Mouse (Mus musculus): Measurements from ENCODE around the gene Fndc11. TPM values are rescaled to one million over a fixed set of nuclear protein-coding genes. Genes with fewer than 3 reads are reported as not detected.

Fndc11 gene
- total and polyA plus RNA-seq, 3 experiments, result 0.59 TPM; not detected in 2

- DNase-seq (ENCODE audit: extremely low read depth), result no peak
- Histone ChIP-seq H3K9ac (ENCODE audit: insufficient read depth, low read depth) (no peak overlapping the region), H3K9me3 (replicated peaks; ENCODE audit: low read length) (no peaks in the 10 kb centered on the region), H3K27ac (ENCODE audit: insufficient read depth, low read depth) (no peak overlapping the region), H3K4me3 (replicated peaks in 1 of 3; ENCODE audit: low read depth in 2 of 3, low read length in 2 of 3, poor library complexity in 1 of 3) (no peak overlapping the region), H3K36me3 (replicated peaks in 1 of 2; ENCODE audit: control insufficient read depth in 1 of 2, insufficient read depth in 1 of 2, low read length in 1 of 2) (peaks cover 42 to 75% of the 10 kb centered on the region in 2 experiments), H3K4me1 (ENCODE audit: control insufficient read depth in 1 of 2, insufficient read depth in 2 of 2) (peaks cover 2 to 36% of the 10 kb centered on the region in 2 experiments; a peak in 2 of 4 replicates), H3K4me2 (ENCODE audit: insufficient read depth, low read depth, poor library complexity, severe bottlenecking) (no peak overlapping the region), H3K79me2 (replicated peaks; ENCODE audit: control insufficient read depth, extremely low read depth, insufficient read depth, poor library complexity, severe bottlenecking) (no peaks in the 10 kb centered on the region), H3K27me3 (replicated peaks) (no peaks in the 10 kb centered on the region)
- in situ Hi-C loops (cut with MboI; ENCODE audit: low pct_ligation_motif_present, low pct_unique_long_range_greater_than_20kb, low sequenced_read_pairs) (no loop called here), dilution Hi-C loops (cut with MboI; ENCODE audit: extremely low pct_ligation_motif_present, extremely low pct_unique_long_range_greater_than_20kb, low sequenced_read_pairs) (no loop called here)
- no peak for TF ChIP-seq MAZ (IDR thresholded peaks at IDR 0.05; ENCODE audit: low read depth, low read length)
- TF ChIP-seq MAFK (IDR thresholded peaks at IDR 0.05; ENCODE audit: insufficient replicate concordance, low read length), result no peak
- no peak for TF ChIP-seq USF2 (conservative IDR thresholded peaks at IDR 0.05; ENCODE audit: low read depth, low read length)
- no peak for TF ChIP-seq BHLHE40 (IDR thresholded peaks at IDR 0.05; ENCODE audit: low read depth, low read length)
- no peak for TF ChIP-seq POLR2AphosphoS2 (IDR thresholded peaks at IDR 0.05; ENCODE audit: low read depth, low read length)
- no peak for TF ChIP-seq CTCF (conservative IDR thresholded peaks at IDR 0.05 in 1 of 2, IDR thresholded peaks at IDR 0.05 in 1 of 2; ENCODE audit: low read depth in 2 of 2, low read length in 2 of 2)
- no peak for TF ChIP-seq ZC3H11A (IDR thresholded peaks at IDR 0.05; ENCODE audit: low read depth, low read length)
- no peak for TF ChIP-seq TCF12 (IDR thresholded peaks at IDR 0.05; ENCODE audit: low read depth, low read length)
- no peak for TF ChIP-seq NRF1 (IDR thresholded peaks at IDR 0.05; ENCODE audit: low read depth, low read length)
Measured at GRCm38 (mm10) chr2:181253248-181253647, 33.4 kb downstream of the Fndc11 start.

DNA sequence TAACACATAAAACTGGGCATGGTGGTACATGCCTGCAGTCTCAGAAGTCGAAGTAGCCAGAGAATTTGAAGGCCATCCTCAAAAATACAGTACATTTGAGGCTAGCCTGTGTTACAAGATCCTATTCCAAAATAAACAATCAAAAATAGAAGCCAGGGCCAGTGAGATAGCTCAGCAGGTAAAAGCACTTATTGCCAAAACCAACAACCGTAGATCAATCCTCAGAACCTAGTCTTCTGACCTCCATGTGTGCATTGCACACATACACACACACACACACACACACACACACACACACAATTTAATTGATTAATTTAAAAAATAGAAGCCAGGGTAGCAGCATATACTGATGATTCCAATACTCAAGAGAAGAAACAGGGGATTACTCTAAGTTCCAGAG is 47.0 kb downstream of the Fndc11 start:
- Histone ChIP-seq H3K27me3 (replicated peaks) (no peaks in the 10 kb centered on the region), H3K36me3 (replicated peaks in 1 of 2; ENCODE audit: control insufficient read depth in 1 of 2, insufficient read depth in 1 of 2, low read length in 1 of 2) (peaks cover 31 to 89% of the 10 kb centered on the region in 2 experiments), H3K9ac (ENCODE audit: insufficient read depth, low read depth) (no peak overlapping the region), H3K9me3 (replicated peaks; ENCODE audit: low read length) (no peaks in the 10 kb centered on the region), H3K79me2 (replicated peaks; ENCODE audit: control insufficient read depth, extremely low read depth, insufficient read depth, poor library complexity, severe bottlenecking) (no peaks in the 10 kb centered on the region; the same call in none of the 2 replicates), H3K4me1 (ENCODE audit: control insufficient read depth in 1 of 2, insufficient read depth in 2 of 2) (no peaks in the 10 kb centered on the region), H3K4me2 (ENCODE audit: insufficient read depth, low read depth, poor library complexity, severe bottlenecking) (no peak overlapping the region), H3K4me3 (replicated peaks in 1 of 3; ENCODE audit: low read depth in 2 of 3, low read length in 2 of 3, poor library complexity in 1 of 3) (no peak overlapping the region), H3K27ac (ENCODE audit: insufficient read depth, low read depth) (no peak overlapping the region)
- no peak for DNase-seq (ENCODE audit: extremely low read depth)
- TF ChIP-seq ZC3H11A (IDR thresholded peaks at IDR 0.05; ENCODE audit: low read depth, low read length) (no peak), MAZ (IDR thresholded peaks at IDR 0.05; ENCODE audit: low read depth, low read length) (no peak), CTCF (conservative IDR thresholded peaks at IDR 0.05 in 1 of 2, IDR thresholded peaks at IDR 0.05 in 1 of 2; ENCODE audit: low read depth in 2 of 2, low read length in 2 of 2) (no peak), PAX5 (IDR thresholded peaks at IDR 0.05; ENCODE audit: low read length) (no peak), MAFK (IDR thresholded peaks at IDR 0.05; ENCODE audit: insufficient replicate concordance, low read length) (no peak), HCFC1 (IDR thresholded peaks at IDR 0.05; ENCODE audit: low read depth, low read length) (no peak), CHD1 (IDR thresholded peaks at IDR 0.05; ENCODE audit: low read depth, low read length) (no peak), KAT2A (IDR thresholded peaks at IDR 0.05; ENCODE audit: insufficient replicate concordance, low read length) (no peak), POLR2AphosphoS2 (IDR thresholded peaks at IDR 0.05; ENCODE audit: low read depth, low read length) (no peak), NRF1 (IDR thresholded peaks at IDR 0.05; ENCODE audit: low read depth, low read length) (no peak), SMC3 (IDR thresholded peaks at IDR 0.05; ENCODE audit: low read depth, low read length) (no peak), USF1 (IDR thresholded peaks at IDR 0.05; ENCODE audit: low read depth, low read length) (no peak), USF2 (conservative IDR thresholded peaks at IDR 0.05; ENCODE audit: low read depth, low read length) (no peak)
- dilution Hi-C loops (cut with MboI; ENCODE audit: extremely low pct_ligation_motif_present, extremely low pct_unique_long_range_greater_than_20kb, low sequenced_read_pairs) (no loop called here), in situ Hi-C loops (cut with MboI; ENCODE audit: low pct_ligation_motif_present, low pct_unique_long_range_greater_than_20kb, low sequenced_read_pairs) (no loop called here)
